Mouse (Mus musculus) activated CD4-positive, CD25-positive, alpha-beta regulatory T cell (primary cell): Measurements from ENCODE around the gene Bloc1s3. TPM values are rescaled to one million over a fixed set of nuclear protein-coding genes. Genes with fewer than 3 reads are reported as not detected.

ENCODE experiments used
- polyA plus RNA-seq, 2 experiments: library from polyadenylated mRNA; unstranded; fragments of 100-300 nt; shearing (Covaris generic); gene quantifications; one replicate each; pipeline ENCODE4 v1.2.1; 2017

Bloc1s3 gene
- polyA plus RNA-seq: 10 to 100 TPM; 11.1 to 14.2 TPM

DNA sequence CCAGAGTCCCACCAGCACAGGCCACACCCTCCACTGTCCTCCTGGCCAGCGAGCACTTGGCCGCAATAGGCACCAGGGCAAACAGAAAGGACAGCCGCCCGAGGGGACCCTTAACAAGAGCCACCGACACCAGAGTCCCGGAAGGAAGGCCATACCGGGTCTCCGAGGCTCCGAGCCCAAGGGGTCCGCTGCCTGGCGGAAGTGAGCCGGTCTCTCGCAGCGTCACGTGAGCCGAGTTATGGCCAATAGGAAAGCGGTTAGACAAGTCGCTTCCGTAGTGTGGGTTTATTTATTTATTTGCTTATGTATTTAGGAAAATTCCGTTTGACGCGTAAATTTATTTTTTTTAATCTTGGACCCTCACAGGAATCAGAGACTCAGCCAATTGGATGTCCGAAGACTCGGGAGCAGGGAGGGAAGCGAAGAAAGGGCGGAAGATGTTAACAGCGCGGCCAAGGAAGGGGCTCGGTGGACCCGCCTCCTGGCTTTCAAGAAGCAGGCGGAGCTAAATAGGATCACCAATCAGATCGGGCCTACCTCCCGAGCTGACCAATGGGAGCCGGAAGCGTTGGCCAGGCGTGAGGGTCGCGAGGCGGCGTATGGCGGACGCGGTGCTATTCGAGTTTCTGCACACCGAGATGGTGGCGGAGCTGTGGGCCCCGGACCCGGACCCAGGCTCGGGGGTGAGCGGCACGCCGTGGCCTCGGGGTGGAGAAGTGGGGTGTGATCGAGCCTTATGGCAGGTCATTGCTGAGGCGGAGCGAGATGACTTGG lies at the start of gene Bloc1s3, which contains the start of gene Trappc6a:
Bloc1s3 (minus strand) TSS at position 218 of the 774 bp plus-strand sequence.
Trappc6a (plus strand) TSS at position 246 of the 774 bp plus-strand sequence.

DNA sequence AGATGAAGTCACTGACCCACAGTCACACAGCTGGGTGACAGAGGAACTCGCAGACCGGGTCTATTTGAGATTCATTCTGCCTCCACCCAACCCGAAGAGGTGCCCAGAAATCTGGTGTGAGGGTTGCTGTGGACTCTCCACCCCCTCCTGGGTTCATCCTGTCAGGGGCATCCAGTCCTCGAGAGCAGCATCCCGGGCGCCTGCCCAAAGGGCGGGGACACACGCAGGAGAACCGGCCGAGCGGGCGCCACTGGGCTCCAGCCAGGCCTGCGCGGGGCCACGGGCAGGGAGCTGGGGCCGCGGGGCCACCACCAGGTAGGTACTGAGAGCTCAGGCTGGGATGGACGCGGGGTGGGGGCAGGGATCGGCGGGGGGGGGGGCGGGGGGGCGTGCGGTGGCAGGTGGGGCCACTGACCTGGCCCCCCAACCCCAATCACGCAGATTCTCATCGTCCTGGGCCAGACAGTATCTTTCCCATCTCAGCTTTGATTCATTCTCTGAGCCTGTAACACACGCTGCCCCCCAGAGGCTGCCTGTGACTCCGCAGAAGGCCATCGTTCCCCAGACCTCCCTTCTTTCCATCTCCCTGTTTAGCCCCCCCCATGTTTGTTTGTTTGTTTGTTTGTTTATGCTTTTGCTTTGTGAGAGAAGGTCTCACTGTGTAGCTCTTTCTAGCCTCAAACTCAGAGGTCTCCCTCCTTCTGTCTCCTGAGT lies 9.6 kb upstream of the Bloc1s3 start, which contains the start of gene Nkpd1:
Nkpd1 (plus strand) TSS at position 187 of the 714 bp plus-strand sequence.

DNA sequence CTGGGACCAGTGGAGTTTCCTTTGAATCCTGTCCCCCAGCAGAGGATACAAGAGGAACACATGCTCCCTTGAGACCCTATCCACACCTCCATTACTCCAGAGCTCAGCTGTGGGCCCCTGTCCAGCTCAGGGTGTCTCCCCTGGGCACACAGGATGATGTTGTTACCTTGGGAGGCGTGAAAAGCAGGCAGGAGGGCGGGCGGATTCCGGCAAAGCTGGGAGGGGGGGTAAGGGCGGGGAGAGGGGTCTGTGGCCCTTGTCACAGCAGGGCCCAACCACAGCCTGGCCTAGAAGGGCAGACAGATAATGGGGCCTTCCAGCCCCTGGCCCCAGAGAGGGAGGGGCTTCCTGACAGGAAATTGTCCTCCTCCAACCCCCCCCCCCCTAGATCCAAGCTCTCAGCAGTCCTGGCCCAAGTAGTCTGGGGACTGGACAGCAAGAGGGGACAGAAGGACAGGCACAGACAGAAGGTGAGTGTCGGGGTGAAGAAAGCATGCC lies 45.2 kb downstream of the Bloc1s3 start, which contains the start of gene Exoc3l2:
Exoc3l2 (plus strand) TSS at position 448 of the 498 bp plus-strand sequence.

DNA sequence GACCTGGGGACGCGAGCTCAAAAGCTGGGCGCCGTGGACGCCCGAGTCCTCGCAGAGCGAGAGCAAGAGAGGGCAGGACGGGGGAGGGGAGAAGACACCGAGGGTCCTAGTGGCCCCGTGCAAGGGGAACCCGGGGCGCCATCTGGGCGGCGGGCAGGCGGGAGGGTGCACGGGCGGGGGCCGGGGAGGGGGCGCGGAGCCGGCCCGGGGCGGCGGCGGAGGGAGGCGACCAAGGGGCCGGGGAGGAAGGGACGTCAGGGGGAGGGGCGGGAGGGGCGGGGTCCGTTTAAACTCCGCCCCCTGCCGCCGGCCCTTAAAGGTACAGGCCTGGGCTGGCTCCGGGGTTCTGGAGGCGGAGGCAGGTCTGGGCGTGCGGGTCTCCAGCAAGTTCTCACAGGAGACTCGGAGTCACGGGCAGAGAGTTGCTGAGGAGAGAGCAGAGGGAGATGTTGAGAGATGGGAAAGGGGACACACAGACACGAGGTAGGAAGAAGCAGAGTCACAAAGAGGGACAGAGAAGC lies 49.5 kb downstream of the Bloc1s3 start, which contains the start of gene Mark4:
Mark4 (minus strand) TSS at position 231 of the 521 bp plus-strand sequence.

Other genes starting within 250 kb of the Bloc1s3 start
- gene Vasp, start 236.6 kb downstream of the Bloc1s3 start, polyA plus RNA-seq: 100 to 1,000 TPM; 246 to 417 TPM
- gene Ppm1n, start 228.3 kb downstream of the Bloc1s3 start, polyA plus RNA-seq: 1 to 10 TPM in 1 of 2 experiments, under 1 TPM in 1; 0.77 to 7.4 TPM
- under 1 TPM; 0.25 to 0.48 TPM for gene Rtn2, start 225.7 kb downstream of the Bloc1s3 start, polyA plus RNA-seq
- gene Fosb, start 198.3 kb downstream of the Bloc1s3 start, polyA plus RNA-seq: 1 to 10 TPM in 1 of 2 experiments, under 1 TPM in 1; 0.52 to 1.4 TPM
- 10 to 100 TPM; 74.5 to 80.7 TPM for gene Ercc1, start 163.6 kb downstream of the Bloc1s3 start, polyA plus RNA-seq
- 10 to 100 TPM; 10.2 to 19.7 TPM for gene Cd3eap, start 148.9 kb downstream of the Bloc1s3 start, polyA plus RNA-seq
- under 1 TPM; 0.32 to 0.49 TPM for gene Ppp1r13l, start 148.6 kb downstream of the Bloc1s3 start, polyA plus RNA-seq
- gene Ercc2, start 126.4 kb downstream of the Bloc1s3 start, polyA plus RNA-seq: 1 to 10 TPM; 5.6 to 7.5 TPM
- 10 to 100 TPM; 19.5 to 32.4 TPM for gene Klc3, start 104.3 kb downstream of the Bloc1s3 start, polyA plus RNA-seq
- not detected for gene Ckm, start 103.6 kb downstream of the Bloc1s3 start, polyA plus RNA-seq
- 10 to 100 TPM in 1 of 2 experiments, 1 to 10 TPM in 1; 6.8 to 12.1 TPM for gene Mark4, start 49.5 kb downstream of the Bloc1s3 start, polyA plus RNA-seq
- gene Exoc3l2, start 45.0 kb downstream of the Bloc1s3 start, polyA plus RNA-seq: under 1 TPM in 1 of 2 experiments, not detected in 1; 0.49 TPM
- 100 to 1,000 TPM in 1 of 2 experiments, 10 to 100 TPM in 1; 98.1 to 104 TPM for gene Trappc6a, start within 50 bp of the Bloc1s3 start, polyA plus RNA-seq
- gene Nkpd1, start 9.5 kb upstream of the Bloc1s3 start, polyA plus RNA-seq: under 1 TPM in 1 of 2 experiments, not detected in 1; 0.44 TPM
- gene Ppp1r37, start 54.7 kb upstream of the Bloc1s3 start, polyA plus RNA-seq: 10 to 100 TPM; 12.9 to 14.4 TPM
- 1 to 10 TPM; 1.1 to 2.9 TPM for gene Zfp296, start 68.9 kb upstream of the Bloc1s3 start, polyA plus RNA-seq
- 100 to 1,000 TPM; 115 to 131 TPM for gene Gemin7, start 69.2 kb upstream of the Bloc1s3 start, polyA plus RNA-seq
- 10 to 100 TPM; 49.2 to 49.9 TPM for gene Clasrp, start 96.1 kb upstream of the Bloc1s3 start, polyA plus RNA-seq
- gene Relb, start 121.1 kb upstream of the Bloc1s3 start, polyA plus RNA-seq: 10 to 100 TPM; 76.1 to 91.6 TPM
- 100 to 1,000 TPM; 114 to 162 TPM for gene Clptm1, start 156.7 kb upstream of the Bloc1s3 start, polyA plus RNA-seq
- gene Apoc2, start 169.6 kb upstream of the Bloc1s3 start, polyA plus RNA-seq: under 1 TPM in 1 of 2 experiments, not detected in 1; 0.38 TPM
- gene Gm44805, start 173.1 kb upstream of the Bloc1s3 start, polyA plus RNA-seq: not detected
- under 1 TPM in 1 of 2 experiments, not detected in 1; 0.53 TPM for gene Apoc4, start 173.1 kb upstream of the Bloc1s3 start, polyA plus RNA-seq
- gene Apoc1, start 184.3 kb upstream of the Bloc1s3 start, polyA plus RNA-seq: 1 to 10 TPM in 1 of 2 experiments, under 1 TPM in 1; 0.67 to 3.8 TPM
- gene Apoe, start 190.8 kb upstream of the Bloc1s3 start, polyA plus RNA-seq: 10 to 100 TPM; 30.0 to 92.3 TPM
- 100 to 1,000 TPM in 1 of 2 experiments, 10 to 100 TPM in 1; 61.9 to 105 TPM for gene Tomm40, start 207.1 kb upstream of the Bloc1s3 start, polyA plus RNA-seq
- 1 to 10 TPM in 1 of 2 experiments, under 1 TPM in 1; 0.47 to 1.9 TPM for gene Nectin2, start 242.1 kb upstream of the Bloc1s3 start, polyA plus RNA-seq